Mouse (Mus musculus): ENCODE data around the gene Rcn2. TPM values are rescaled to one million over a fixed set of nuclear protein-coding genes. Genes with fewer than 3 reads are reported as not detected.
"Not testable (repeated sequence)": the region's sequence is repeated elsewhere in the genome, so short reads cannot be mapped to it uniquely, and the experiment has no call there.

Rcn2 gene
- polyA plus RNA-seq (2014; fragmentation: Nextera tagmentation; extraction: Ambion mirVana): 183 and 202 TPM in 2 replicates

DNA sequence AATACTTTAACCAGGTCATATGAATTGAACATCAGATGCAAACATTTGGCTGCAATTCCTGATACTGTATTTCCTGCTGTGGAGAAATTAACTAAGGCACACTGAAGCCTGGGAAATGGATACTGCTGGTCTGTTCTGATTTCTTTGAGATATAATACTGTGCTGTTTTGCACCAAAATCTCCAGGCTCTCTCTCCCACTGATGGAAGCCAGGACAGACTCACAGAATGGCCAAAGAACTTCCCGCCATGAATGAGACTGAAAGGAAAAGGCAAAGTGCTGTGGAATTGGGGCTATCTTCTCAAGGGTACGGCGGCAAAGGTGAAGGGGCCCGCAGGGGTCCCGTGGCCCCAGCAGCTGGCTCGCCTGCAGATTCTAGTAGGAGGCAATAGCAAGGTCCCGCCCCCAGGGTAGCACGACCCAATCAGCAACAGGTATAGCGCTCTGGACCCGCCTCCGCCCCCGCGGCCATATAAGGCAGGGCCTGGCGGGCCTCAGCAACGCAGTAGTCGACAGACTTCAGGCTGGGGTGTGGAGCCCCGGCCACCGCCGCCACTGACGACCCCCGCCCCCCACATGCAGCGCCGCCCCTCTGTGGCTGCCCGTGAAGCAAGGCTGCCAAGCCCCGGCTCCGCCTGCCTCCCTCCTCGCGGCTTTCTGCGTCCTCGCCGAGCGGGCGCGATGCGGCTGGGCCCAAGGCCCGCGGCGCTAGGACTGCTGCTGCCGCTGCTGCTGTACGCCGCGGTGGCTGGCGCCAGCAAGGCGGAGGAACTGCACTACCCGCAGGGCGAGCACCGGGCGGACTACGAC, at the start of gene Rcn2:
Gene Rcn2 (plus strand): TSS at position 474 of the 809 bp plus-strand sequence.
- WGBS (ENCODE audit: insufficient replicate concordance): under 1% methylated on average over 49 of the region's 49 CpGs
- peak within 1 kb of the TSS; percentile 80 for H3K4me3 ChIP-seq (ENCODE audit: low read depth, low read length)
- peaks cover 6% of the 10 kb centered on the region for H3K4me1 ChIP-seq (ENCODE audit: control insufficient read depth, insufficient read depth, low read length)

DNA sequence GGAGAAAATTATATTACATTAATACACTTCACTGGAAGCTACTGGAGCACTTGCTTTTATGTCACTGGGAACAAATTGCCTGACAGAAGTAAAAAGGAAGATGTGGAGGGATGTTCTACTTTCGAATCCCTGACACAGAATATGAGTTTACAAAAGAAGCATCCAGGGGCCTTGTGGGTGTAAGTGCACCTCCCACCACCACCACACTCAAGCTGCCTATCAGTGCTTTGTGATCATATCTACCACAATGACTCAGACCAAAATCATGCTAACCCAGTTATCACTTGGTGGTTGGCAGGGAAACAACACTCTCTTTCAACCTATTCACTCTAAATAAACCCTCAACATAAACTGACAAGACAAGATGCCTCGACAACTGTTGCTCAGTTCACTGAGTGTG, 37.0 kb upstream of the Rcn2 start:
- not testable (repeated sequence) for H3K27me3 ChIP-seq (ENCODE audit: control insufficient read depth, insufficient read depth, low read length); H3K4me1 ChIP-seq (ENCODE audit: control insufficient read depth, insufficient read depth, low read length); ATAC-seq (replicated peaks; ENCODE audit: insufficient number of reproducible peaks, low FRiP score, low TSS enrichment); H3K9me3 ChIP-seq (replicated peaks; ENCODE audit: control insufficient read depth, low read length); H3K27ac ChIP-seq (ENCODE audit: low read depth, low read length); H3K4me2 ChIP-seq; H3K9ac ChIP-seq (ENCODE audit: low read depth, low read length); H3K4me3 ChIP-seq (ENCODE audit: low read depth, low read length); H3K36me3 ChIP-seq (ENCODE audit: control insufficient read depth, insufficient read depth, low read length)
- no CpG with 5 or more reads among the region's 2 CpGs for WGBS (ENCODE audit: insufficient replicate concordance)

More for the DNA sequence above, at the start of gene Rcn2:
- peak within 1 kb of the TSS; percentile 97 for H3K9ac ChIP-seq (ENCODE audit: low read depth, low read length)
- H3K4me2 ChIP-seq: peak within 1 kb of the TSS; percentile 71
- H3K27ac ChIP-seq (ENCODE audit: low read depth, low read length): peak within 1 kb of the TSS; percentile 96
- peaks cover 9% of the 10 kb centered on the region for H3K36me3 ChIP-seq (ENCODE audit: control insufficient read depth, insufficient read depth, low read length)
- peak; percentile 100 for ATAC-seq (replicated peaks; ENCODE audit: insufficient number of reproducible peaks, low FRiP score, low TSS enrichment)
- no peaks in the 10 kb centered on the region for H3K27me3 ChIP-seq (ENCODE audit: control insufficient read depth, insufficient read depth, low read length)
- H3K9me3 ChIP-seq (replicated peaks; ENCODE audit: control insufficient read depth, low read length): no peaks in the 10 kb centered on the region

DNA sequence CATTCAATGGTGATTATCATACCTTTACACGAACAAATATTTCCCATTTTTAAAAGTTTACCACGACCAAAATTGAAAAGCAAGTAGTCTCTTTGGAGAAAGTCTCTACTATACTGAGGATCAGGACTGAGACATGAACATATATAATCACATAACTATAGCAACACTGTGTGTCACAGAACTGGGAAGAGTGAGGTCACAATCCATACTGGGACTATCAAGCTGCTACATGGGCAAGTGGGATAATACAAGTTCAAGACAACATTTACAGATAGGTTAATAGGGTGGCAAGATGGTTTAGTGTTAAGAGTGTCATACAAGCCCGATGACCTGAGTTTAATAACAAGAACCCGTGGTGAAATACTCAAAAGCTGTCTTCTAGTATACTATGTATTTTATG, 31.2 kb upstream of the Rcn2 start, which contains the start of gene 4930563M21Rik:
Gene 4930563M21Rik (minus strand): TSS at position 101 of the 400 bp plus-strand sequence.
- no peak within 1 kb of the TSS for H3K4me2 ChIP-seq
- H3K27me3 ChIP-seq (ENCODE audit: control insufficient read depth, insufficient read depth, low read length): no peaks in the 10 kb centered on the region
- no peak within 1 kb of the TSS for H3K9ac ChIP-seq (ENCODE audit: low read depth, low read length)
- H3K4me1 ChIP-seq (ENCODE audit: control insufficient read depth, insufficient read depth, low read length): no peaks in the 10 kb centered on the region
- no peaks in the 10 kb centered on the region for H3K36me3 ChIP-seq (ENCODE audit: control insufficient read depth, insufficient read depth, low read length)
- no peaks in the 10 kb centered on the region for H3K9me3 ChIP-seq (replicated peaks; ENCODE audit: control insufficient read depth, low read length)
- no peak within 1 kb of the TSS for H3K4me3 ChIP-seq (ENCODE audit: low read depth, low read length)
- H3K27ac ChIP-seq (ENCODE audit: low read depth, low read length): no peak within 1 kb of the TSS
- no peak for ATAC-seq (replicated peaks; ENCODE audit: insufficient number of reproducible peaks, low FRiP score, low TSS enrichment)
- WGBS (ENCODE audit: insufficient replicate concordance): 66% methylated on average over 4 of the region's 4 CpGs

DNA sequence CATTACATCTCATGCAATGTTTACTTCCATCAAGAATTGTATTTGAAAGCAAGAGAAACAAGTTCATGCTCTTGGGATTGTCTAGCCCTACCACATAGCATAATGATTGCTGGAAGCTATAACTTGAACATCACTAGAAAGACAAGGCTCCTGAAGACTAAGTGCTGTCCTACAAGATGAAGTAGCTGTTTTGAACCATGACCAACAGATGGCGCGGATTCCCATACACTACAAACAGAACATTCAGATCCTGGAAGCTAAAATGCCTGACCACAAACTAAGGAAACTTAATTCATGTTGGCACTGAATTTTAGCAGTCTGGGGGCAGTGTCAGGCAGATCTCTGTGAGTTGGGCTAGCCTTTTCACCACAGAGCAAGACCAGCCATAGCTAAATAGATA, 16.9 kb upstream of the Rcn2 start:
- ATAC-seq (replicated peaks; ENCODE audit: insufficient number of reproducible peaks, low FRiP score, low TSS enrichment): no peak
- Histone ChIP-seq H3K4me3 (ENCODE audit: low read depth, low read length) (no peak overlapping the region), H3K36me3 (ENCODE audit: control insufficient read depth, insufficient read depth, low read length) (no peaks in the 10 kb centered on the region), H3K4me2 (no peak overlapping the region), H3K27ac (ENCODE audit: low read depth, low read length) (no peak overlapping the region), H3K27me3 (ENCODE audit: control insufficient read depth, insufficient read depth, low read length) (no peaks in the 10 kb centered on the region), H3K4me1 (ENCODE audit: control insufficient read depth, insufficient read depth, low read length) (no peaks in the 10 kb centered on the region), H3K9ac (ENCODE audit: low read depth, low read length) (no peak overlapping the region), H3K9me3 (replicated peaks; ENCODE audit: control insufficient read depth, low read length) (no peaks in the 10 kb centered on the region)
- 44% methylated on average over 2 of the region's 2 CpGs for WGBS (ENCODE audit: insufficient replicate concordance)

DNA sequence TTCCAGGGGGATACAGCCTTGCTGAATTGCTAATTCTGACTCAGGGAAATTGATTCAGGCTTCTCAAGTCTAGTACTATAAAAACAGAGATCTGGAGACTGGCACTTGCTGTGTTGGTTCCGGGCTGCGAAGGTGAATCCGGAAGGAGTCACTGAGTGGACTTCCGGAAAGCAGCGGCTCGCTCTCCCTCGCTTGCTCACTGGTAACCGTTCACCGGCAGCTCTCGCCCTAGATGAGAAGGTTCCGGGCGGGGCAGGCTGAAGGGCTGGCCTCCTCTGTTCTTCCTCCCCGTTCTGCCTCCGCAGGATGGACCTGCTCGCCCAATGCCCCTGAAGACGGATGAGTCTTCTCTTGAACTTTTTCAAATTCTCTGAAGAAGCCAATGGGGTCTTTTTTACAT, 14.4 kb upstream of the Rcn2 start:
- no peak for ATAC-seq (replicated peaks; ENCODE audit: insufficient number of reproducible peaks, low FRiP score, low TSS enrichment)

DNA sequence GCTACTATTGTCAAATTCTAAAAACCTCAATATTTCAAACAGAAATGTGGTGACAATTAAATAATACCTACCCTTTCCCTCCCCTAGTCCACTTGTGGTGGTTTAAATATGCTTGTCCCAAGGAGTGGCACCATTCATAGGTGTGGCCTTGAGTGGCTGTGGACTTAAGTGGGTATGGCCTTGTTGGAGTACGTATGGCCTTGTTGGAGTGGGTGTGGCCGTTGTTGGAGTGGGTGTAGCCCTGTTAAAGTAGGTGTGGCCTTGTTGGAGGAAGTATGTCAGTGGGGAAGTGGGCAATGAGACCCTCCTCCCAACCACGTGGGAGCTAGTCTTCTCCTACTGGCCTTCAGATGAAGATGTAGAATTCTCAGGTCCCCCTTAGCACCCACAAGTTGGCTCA, 9.4 kb upstream of the Rcn2 start:
- H3K4me1 ChIP-seq (ENCODE audit: control insufficient read depth, insufficient read depth, low read length): no peaks in the 10 kb centered on the region
- no peak overlapping the region for H3K9ac ChIP-seq (ENCODE audit: low read depth, low read length)
- no peak overlapping the region for H3K4me2 ChIP-seq
- H3K36me3 ChIP-seq (ENCODE audit: control insufficient read depth, insufficient read depth, low read length): no peaks in the 10 kb centered on the region
- ATAC-seq (replicated peaks; ENCODE audit: insufficient number of reproducible peaks, low FRiP score, low TSS enrichment): no peak
- no peak overlapping the region for H3K27ac ChIP-seq (ENCODE audit: low read depth, low read length)
- no peaks in the 10 kb centered on the region for H3K27me3 ChIP-seq (ENCODE audit: control insufficient read depth, insufficient read depth, low read length)
- H3K4me3 ChIP-seq (ENCODE audit: low read depth, low read length): no peak overlapping the region
- no peaks in the 10 kb centered on the region for H3K9me3 ChIP-seq (replicated peaks; ENCODE audit: control insufficient read depth, low read length)
- WGBS (ENCODE audit: insufficient replicate concordance): 64% methylated on average over 3 of the region's 3 CpGs

More for the DNA sequence above, 14.4 kb upstream of the Rcn2 start:
- no peaks in the 10 kb centered on the region for H3K27me3 ChIP-seq (ENCODE audit: control insufficient read depth, insufficient read depth, low read length)
- no peak overlapping the region for H3K4me3 ChIP-seq (ENCODE audit: low read depth, low read length)
- H3K9me3 ChIP-seq (replicated peaks; ENCODE audit: control insufficient read depth, low read length): no peaks in the 10 kb centered on the region
- no peaks in the 10 kb centered on the region for H3K4me1 ChIP-seq (ENCODE audit: control insufficient read depth, insufficient read depth, low read length)
- H3K4me2 ChIP-seq: no peak overlapping the region
- 81% methylated on average over 16 of the region's 16 CpGs for WGBS (ENCODE audit: insufficient replicate concordance)
- no peaks in the 10 kb centered on the region for H3K36me3 ChIP-seq (ENCODE audit: control insufficient read depth, insufficient read depth, low read length)
- H3K9ac ChIP-seq (ENCODE audit: low read depth, low read length): no peak overlapping the region
- H3K27ac ChIP-seq (ENCODE audit: low read depth, low read length): no peak overlapping the region

DNA sequence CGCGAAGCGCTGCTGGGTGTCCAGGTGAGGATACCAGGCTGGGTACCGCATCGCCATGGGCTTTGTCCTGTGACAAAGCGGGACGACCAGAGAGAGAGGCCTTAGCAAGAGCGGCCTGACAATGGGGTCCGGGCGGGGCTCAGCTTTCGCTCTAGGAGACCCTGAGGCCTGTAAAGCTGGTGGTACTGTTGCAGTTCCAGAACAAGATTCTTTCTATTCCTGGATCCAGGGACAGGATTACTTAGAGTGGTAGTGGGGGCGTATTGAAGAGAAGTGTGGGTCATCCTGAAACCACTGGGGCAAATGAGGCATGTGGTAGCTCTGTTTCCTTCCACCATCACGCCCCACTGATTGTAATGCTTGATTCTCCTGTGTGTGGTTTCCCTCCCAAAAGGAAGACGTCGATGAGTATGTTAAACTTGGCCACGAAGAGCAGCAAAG, 556 bp downstream of the Rcn2 start:
- Histone ChIP-seq H3K9me3 (replicated peaks; ENCODE audit: control insufficient read depth, low read length) (no peaks in the 10 kb centered on the region), H3K27ac (ENCODE audit: low read depth, low read length) (peak overlapping the region; percentile 96), H3K4me1 (ENCODE audit: control insufficient read depth, insufficient read depth, low read length) (peaks cover 6% of the 10 kb centered on the region), H3K9ac (ENCODE audit: low read depth, low read length) (peak overlapping the region; percentile 97), H3K27me3 (ENCODE audit: control insufficient read depth, insufficient read depth, low read length) (no peaks in the 10 kb centered on the region), H3K4me3 (ENCODE audit: low read depth, low read length) (peak overlapping the region; percentile 80), H3K4me2 (peak overlapping the region; percentile 71), H3K36me3 (ENCODE audit: control insufficient read depth, insufficient read depth, low read length) (peaks cover 9% of the 10 kb centered on the region)
- no peak for ATAC-seq (replicated peaks; ENCODE audit: insufficient number of reproducible peaks, low FRiP score, low TSS enrichment)
- 1% methylated on average over 16 of the region's 16 CpGs for WGBS (ENCODE audit: insufficient replicate concordance)

DNA sequence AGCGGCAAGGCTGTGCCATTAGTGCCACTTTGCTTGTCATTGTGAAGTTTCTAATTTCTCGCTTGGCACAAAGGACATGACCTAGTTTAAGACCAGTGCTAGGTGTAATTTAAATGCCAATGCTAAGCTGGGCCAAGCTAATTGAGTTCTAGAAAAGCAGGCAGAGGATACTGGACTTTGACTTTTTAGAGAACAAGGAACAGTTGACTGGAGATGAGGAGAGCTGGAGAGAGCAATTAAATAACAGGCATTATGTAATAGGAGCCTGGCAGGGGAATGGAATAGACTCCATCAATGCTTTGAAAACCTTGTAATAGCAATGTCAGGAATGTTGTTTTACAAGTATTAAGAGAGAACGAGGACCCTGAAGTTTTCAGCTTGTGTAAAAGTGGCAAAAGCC, 12.2 kb downstream of the Rcn2 start:
- H3K9ac ChIP-seq (ENCODE audit: low read depth, low read length): no peak overlapping the region
- H3K27me3 ChIP-seq (ENCODE audit: control insufficient read depth, insufficient read depth, low read length): no peaks in the 10 kb centered on the region
- no peak overlapping the region for H3K27ac ChIP-seq (ENCODE audit: low read depth, low read length)
- no peak overlapping the region for H3K4me3 ChIP-seq (ENCODE audit: low read depth, low read length)
- no peak overlapping the region for H3K4me2 ChIP-seq
- H3K4me1 ChIP-seq (ENCODE audit: control insufficient read depth, insufficient read depth, low read length): no peaks in the 10 kb centered on the region
- WGBS (ENCODE audit: insufficient replicate concordance): 81% methylated on average over 3 of the region's 3 CpGs
- peaks cover 11% of the 10 kb centered on the region for H3K36me3 ChIP-seq (ENCODE audit: control insufficient read depth, insufficient read depth, low read length)
- no peaks in the 10 kb centered on the region for H3K9me3 ChIP-seq (replicated peaks; ENCODE audit: control insufficient read depth, low read length)
- no peak for ATAC-seq (replicated peaks; ENCODE audit: insufficient number of reproducible peaks, low FRiP score, low TSS enrichment)

DNA sequence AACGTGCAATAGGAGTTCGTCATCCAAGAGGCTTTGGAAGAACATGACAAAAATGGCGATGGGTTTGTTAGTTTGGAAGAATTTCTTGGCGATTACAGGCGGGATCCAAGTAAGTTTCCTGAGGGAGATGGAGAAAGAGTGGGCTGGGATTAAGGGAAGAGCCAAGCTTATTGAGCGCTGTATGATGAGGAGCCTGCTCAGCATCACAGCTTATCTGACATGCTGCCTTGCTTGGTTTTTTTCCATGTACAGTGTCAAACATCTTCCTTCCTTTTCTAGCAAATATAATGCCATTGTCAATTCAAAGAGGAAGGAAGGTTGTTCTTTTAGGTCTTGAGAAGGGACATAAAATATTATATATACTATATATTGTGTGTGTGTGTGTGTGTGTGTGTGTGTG, 14.5 kb downstream of the Rcn2 start:
- no peak overlapping the region for H3K9ac ChIP-seq (ENCODE audit: low read depth, low read length)
- H3K36me3 ChIP-seq (ENCODE audit: control insufficient read depth, insufficient read depth, low read length): peaks cover 22% of the 10 kb centered on the region
- H3K27ac ChIP-seq (ENCODE audit: low read depth, low read length): no peak overlapping the region
- 78% methylated on average over 6 of the region's 6 CpGs for WGBS (ENCODE audit: insufficient replicate concordance)
- no peak overlapping the region for H3K4me3 ChIP-seq (ENCODE audit: low read depth, low read length)
- H3K4me1 ChIP-seq (ENCODE audit: control insufficient read depth, insufficient read depth, low read length): no peaks in the 10 kb centered on the region
- no peak for ATAC-seq (replicated peaks; ENCODE audit: insufficient number of reproducible peaks, low FRiP score, low TSS enrichment)
- no peak overlapping the region for H3K4me2 ChIP-seq
- H3K9me3 ChIP-seq (replicated peaks; ENCODE audit: control insufficient read depth, low read length): no peaks in the 10 kb centered on the region
- no peaks in the 10 kb centered on the region for H3K27me3 ChIP-seq (ENCODE audit: control insufficient read depth, insufficient read depth, low read length)
